Mouse (Mus musculus) heart, adult 11 months (tissue): ENCODE measurements around the gene Vsig10.
"Not testable (repeated sequence)": the region's sequence is repeated elsewhere in the genome, so short reads cannot be mapped to it uniquely, and the experiment has no call there.

Experiments
- DNase-seq: peaks from one replicate; pipeline ENCODE4 v3.0.0; 2022

The Vsig10 gene

DNA sequence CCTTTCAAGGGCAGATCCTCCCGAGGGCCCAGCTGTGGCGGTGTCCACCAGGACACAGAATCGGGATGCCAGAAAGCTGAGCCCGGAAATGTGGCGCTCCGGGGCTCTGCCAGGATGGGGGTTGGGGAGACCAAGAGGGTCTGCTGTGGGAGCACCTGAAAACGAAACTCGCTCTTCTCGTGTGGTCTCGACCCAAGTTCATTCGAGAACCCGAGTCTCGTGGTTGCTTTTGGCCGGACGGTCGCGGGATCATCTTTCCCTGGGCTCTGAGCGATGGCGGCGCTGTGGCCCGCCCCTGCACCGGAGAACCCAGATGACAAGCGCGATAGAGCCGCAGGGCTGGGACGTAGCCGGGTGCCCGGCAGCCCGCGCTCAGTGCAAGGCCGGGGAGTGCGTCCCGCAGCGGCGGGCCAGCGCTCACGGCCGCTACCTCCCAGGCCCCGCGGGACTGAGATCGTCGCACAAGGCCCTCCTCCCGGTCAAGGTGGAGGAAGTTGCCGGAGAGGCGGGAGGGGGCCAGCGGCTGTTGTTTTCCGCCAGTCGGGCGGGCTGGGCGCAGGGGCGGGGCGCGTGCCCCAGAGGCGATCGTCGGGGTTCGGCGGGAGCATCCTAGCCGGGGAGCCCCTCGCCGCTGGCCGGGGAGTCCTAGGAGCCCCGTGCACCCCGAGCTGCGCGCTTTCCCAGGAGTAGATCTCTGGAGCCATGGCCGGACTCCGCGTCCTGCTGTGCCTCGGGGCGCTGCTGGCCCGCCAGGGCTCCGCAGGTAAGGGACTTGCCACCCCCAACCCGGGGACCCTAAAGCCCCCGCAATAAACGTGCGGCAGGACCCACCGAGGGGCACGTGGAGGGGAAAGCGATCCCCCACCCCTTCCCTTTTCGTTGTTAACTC is at the start of gene Vsig10:
TSS of gene Vsig10 (plus strand) at position 343 of the 889 bp plus-strand sequence.
- DNase-seq: peak; percentile 98

GRCm38 (mm10) chr5:117269395-117269794 is 49.5 kb upstream of the Vsig10 start:
- no peak for DNase-seq

DNA sequence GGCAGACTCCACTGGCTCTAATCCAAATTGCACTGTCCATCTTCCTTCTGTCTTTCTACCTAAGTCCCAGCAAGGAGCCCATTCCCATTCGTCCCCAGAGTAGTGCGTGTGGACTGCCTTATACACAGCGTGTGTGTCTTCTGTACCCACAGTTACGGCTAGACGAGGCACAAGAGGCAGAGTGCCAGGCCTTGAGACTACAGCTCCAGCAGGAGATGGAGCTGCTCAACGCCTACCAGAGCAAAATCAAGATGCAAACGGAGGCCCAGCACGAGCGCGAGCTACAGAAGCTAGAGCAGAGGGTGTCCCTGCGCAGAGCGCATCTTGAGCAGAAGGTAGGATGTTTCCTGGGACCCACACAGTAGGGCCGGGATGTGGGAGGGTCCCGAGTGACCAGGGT is 46.9 kb upstream of the Vsig10 start:
- DNase-seq: no peak

DNA sequence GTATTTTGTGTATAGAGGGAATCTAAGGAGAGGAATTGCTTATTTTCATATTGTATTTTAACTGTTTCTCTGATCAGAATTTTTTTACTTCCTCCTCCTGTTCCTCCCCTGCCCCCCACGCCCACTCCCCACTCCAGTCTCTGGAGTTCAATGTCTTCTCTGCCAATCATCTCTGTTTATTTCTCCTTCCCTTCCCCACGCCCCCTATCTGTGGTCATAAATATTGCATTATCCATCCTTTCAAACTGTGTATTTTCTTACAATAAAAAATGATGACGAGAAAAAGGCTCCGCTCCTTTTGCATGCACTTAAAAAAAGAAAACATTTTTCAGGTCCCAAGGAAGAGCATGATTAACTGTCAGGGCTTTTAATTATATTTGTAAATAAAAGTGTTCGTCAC is 44.1 kb upstream of the Vsig10 start:
- no peak for DNase-seq

DNA sequence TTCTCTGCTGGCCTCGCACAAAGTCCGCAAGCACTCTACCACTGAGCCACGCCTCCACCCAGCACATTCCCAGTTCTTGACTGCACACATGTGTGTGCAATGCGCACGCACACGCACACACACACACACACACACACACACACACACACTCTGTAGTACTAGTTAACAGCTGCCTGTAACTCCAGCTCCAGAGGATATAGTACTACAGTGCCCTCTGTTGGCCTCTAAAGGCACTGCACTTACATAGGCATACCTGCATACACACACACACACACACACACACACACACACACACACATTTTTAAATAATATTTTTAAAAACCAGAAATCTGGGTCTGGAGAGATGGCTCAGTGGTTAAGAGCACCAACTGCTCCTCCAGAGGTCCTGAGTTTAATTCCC is 41.1 kb upstream of the Vsig10 start:
- no peak for DNase-seq

GRCm38 (mm10) chr5:117278809-117279668 is 39.8 kb upstream of the Vsig10 start:
- peak; percentile 92 for DNase-seq

DNA sequence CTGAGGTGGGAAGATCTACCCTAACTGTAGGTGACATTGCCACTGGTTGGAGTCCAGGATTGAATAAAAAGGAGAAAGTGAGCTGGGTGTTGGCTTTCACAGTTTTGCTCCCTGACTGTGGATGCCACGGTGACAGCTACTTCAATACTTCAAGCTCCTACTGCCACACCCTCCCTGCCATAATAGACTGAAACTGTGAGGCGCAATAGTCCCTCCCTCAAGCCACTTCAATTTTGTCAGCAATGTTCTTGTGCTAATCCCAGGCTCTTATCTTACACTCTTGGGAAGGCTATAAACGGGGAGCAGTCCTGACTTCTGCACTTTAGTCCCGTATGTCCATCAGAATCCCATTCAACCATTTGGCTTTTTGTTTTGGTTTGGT is 39.2 kb upstream of the Vsig10 start:
- DNase-seq: no peak

GRCm38 (mm10) chr5:117281536-117281935 is 37.3 kb upstream of the Vsig10 start:
- no peak for DNase-seq

GRCm38 (mm10) chr5:117282360-117282759 is 36.5 kb upstream of the Vsig10 start:
- DNase-seq: no peak

DNA sequence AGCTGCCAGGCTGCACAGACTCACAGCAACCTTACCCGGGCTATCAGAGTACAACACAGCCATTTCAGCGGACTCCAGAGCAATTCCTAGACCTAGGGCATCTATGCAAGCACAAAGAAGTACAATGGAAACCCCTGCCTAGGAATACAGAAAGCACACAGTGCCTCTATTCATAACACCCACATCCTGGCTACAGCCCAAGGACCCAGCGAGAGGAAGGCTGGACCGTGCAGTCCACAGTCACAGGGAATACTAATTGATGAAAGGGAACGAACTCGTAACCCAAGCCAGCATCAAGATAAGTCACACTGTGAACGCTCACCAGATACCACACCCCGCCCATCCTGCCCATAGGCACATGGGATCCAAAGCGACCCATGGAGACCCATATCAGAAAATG is 34.9 kb upstream of the Vsig10 start:
- no peak for DNase-seq

DNA sequence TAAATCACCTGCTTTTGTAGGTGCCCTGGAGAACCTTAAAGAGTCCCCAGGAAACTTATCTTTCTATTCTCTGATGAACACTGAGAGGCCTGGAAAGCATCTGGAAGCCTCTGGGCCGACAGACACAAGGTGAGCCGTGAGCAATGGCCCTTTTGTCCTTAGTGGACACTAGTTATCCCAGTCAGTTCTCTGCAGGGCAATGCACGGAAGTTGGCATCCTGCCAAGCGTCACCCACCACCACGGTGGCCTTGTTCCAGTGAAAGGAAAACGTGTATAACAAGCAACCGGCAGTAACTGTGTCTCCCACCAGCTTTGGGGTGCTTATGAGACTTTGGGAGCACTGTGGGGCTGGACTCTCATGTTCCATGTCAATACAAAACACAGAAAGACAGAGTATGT is 34.2 kb upstream of the Vsig10 start:
- DNase-seq: no peak

- no peak for DNase-seq
Measured at GRCm38 (mm10) chr5:117285266-117285665, 33.6 kb upstream of the Vsig10 start.

DNA sequence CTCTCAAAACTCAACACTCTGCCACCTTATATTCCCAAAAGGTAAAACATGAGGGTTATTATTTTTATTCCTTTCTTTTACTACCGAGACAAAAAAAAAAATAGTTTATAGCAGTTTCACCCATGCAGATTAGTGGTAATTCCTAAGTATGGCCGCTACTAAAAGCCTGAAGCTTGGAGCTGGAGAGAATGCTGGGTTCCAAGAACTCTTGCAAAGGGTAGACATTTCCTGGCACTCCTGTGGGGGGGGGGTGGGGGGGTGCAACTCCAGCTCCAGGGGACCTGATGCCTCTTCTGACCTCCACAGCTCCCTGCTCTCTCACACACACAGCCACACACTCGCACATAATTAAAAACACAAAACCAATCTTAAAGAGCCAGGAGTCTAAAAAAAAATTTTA is 32.6 kb upstream of the Vsig10 start:
- no peak for DNase-seq

- DNase-seq: peak; percentile 100
Measured at GRCm38 (mm10) chr5:117286831-117287822, 31.8 kb upstream of the Vsig10 start, which contains the start of gene Pebp1. Pebp1 (minus strand) TSS chr5:117287625.

- DNase-seq: no peak
Measured at GRCm38 (mm10) chr5:117289646-117290045, 29.2 kb upstream of the Vsig10 start.

- DNase-seq: no peak
Measured at GRCm38 (mm10) chr5:117290081-117290480, 28.8 kb upstream of the Vsig10 start.

DNA sequence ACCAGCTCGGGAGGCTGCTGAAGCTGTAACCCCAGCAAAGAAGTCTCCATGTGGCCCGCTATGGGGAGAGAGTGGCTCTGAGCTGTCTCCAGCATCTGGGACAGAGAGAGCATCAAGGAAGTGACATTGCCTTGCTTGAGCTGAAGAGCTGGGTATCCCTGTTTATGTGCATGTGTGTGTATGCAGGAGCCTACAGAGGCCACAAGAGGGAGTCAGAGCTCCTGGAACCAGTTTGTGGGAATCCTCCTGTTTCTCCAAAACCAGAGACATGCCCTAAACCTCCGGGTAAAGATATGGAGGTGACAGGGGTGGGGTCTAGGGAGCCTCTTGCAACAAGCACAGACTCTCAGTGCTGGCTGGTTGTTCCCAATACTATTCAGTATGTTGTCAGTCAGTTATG is 27.6 kb upstream of the Vsig10 start:
- no peak for DNase-seq

DNA sequence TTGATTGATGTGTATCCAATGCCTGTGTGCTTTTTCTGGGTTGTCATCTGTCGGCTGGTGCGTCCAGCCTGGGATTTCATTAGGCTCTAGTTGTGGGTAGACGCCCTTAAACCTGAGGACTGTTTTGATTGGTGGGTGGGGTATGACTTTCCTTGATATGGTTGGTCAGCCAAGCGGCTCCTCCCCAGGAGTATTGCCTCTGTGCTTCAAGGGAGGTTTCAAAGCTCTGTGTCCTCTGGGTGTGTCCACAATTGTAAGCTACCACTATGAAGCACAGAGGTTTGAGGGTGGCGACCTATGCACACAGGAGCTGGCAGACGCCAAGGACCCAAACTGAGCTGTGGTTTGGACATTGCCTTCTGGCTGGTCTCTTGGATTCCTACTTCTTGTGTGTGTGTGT is 26.3 kb upstream of the Vsig10 start:
- DNase-seq: no peak

- DNase-seq: not testable (repeated sequence)
Measured at GRCm38 (mm10) chr5:117293776-117294175, 25.1 kb upstream of the Vsig10 start.

GRCm38 (mm10) chr5:117295011-117295410 is 23.9 kb upstream of the Vsig10 start:
- DNase-seq: no peak

DNA sequence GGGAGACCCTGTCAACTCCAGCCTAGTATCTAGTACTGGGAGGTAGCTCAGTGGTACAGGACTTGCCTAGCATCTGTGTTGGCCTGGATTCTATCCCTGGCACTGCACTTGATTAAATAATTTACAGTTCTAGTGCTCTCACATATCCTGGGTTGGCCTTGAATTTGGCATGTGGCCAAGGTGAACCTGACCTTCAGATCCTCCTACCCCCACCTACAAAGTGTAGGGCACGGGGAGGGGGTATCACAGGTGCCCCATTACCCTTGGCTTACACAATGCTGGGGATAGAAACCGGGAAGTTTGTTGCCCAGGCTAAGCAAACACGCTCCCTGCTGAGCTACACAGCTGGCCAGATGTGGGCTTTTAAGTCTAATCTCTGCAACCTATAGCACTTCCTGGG is 16.0 kb upstream of the Vsig10 start:
- no peak for DNase-seq
